Mouse (Mus musculus): ENCODE measurements around the gene Olfr412.

Olfr412 gene

GRCm38 (mm10) chr11:74413449-74413972 is 51.6 kb downstream of the Olfr412 start:
- DNase-seq (ENCODE audit: low spot score), result peak; percentile 91

GRCm38 (mm10) chr11:74414112-74414511 is 52.2 kb downstream of the Olfr412 start:
- peak; percentile 21 for DNase-seq (ENCODE audit: low spot score)

- DNase-seq (ENCODE audit: low spot score), result no peak
Observed at GRCm38 (mm10) chr11:74415736-74416135, 53.9 kb downstream of the Olfr412 start.

All from adipocyte (in vitro differentiated cells).